ENCODE assay signal across 13 mouse cellular contexts in genomic region chr8:104595773-104596536, GRCm38 (mm10). TPM values are rescaled to one million over a fixed set of nuclear protein-coding genes. Genes with fewer than 3 reads are reported as not detected.
DNase-seq lines count a peak whose midpoint lies in the region; ATAC-seq lines count a peak whose summit lies in the region.
"Had no signal": no experiment of that assay in that cellular context is flagged by ENCODE, and none has a peak within 500 bp of the region (broad histone marks: within the 10 kb centered on the region; RNA-seq: fewer than 3 reads in every experiment).

No protein-coding gene starts in this region.

- peak; percentile 65 for DNase-seq in midbrain, embryonic 11.5 days (ENCODE audit: low spot score, missing footprints)
- DNase-seq in midbrain, embryonic 10.5 days (ENCODE audit: low spot score) = no peak
- peak; percentile 46 for DNase-seq in R1 (ENCODE audit: low read depth, low spot score)
- DNase-seq in frontal cortex, postnatal 36 days (ENCODE audit: low spot score in 2 of 2) = no peak
- DNase-seq in right cerebral cortex, postnatal 10 days (ENCODE audit: low spot score in 2 of 2) = no peak
- no peak for DNase-seq in limb, embryonic 10.5 days (ENCODE audit: low spot score)

- WGBS in midbrain, embryonic 11.5 days = 86% methylated on average over 21 of the region's 21 CpGs
- WGBS in midbrain, embryonic 10.5 days = 90% methylated on average over 21 of the region's 21 CpGs
- WGBS in kidney, embryonic 15.5 days = 51% methylated on average over 21 of the region's 21 CpGs
- WGBS in limb, embryonic 10.5 days = 87% methylated on average over 21 of the region's 21 CpGs

- H3K4me3 ChIP-seq in midbrain, embryonic 11.5 days (ENCODE audit: low read depth, low read length) = no peak overlapping the region
- H3K4me3 ChIP-seq in midbrain, embryonic 10.5 days = no peak overlapping the region
- no peak overlapping the region for H3K4me3 ChIP-seq in kidney, embryonic 15.5 days (replicated peaks)
- no peak overlapping the region for H3K4me3 ChIP-seq in limb, embryonic 10.5 days
- H3K4me3 ChIP-seq: heart, embryonic 12.5 days; hindbrain, embryonic 12.5 days had no signal

- H3K9me3 ChIP-seq in midbrain, embryonic 11.5 days (ENCODE audit: control insufficient read depth, low read length) = no peaks in the 10 kb centered on the region
- H3K9me3 ChIP-seq in midbrain, embryonic 10.5 days (replicated peaks) = no peaks in the 10 kb centered on the region
- no peaks in the 10 kb centered on the region for H3K9me3 ChIP-seq in kidney, embryonic 15.5 days (replicated peaks)
- H3K9me3 ChIP-seq in limb, embryonic 10.5 days (replicated peaks) = no peaks in the 10 kb centered on the region
- H3K9me3 ChIP-seq: heart, embryonic 12.5 days; hindbrain, embryonic 12.5 days had no signal

- no peaks in the 10 kb centered on the region for H3K27me3 ChIP-seq in midbrain, embryonic 11.5 days (ENCODE audit: control insufficient read depth, insufficient read depth, low read length)
- peaks cover 5% of the 10 kb centered on the region; the same call in 1 of the 2 replicates for H3K27me3 ChIP-seq in midbrain, embryonic 10.5 days (ENCODE audit: low read depth, poor library complexity, severe bottlenecking)
- no peaks in the 10 kb centered on the region for H3K27me3 ChIP-seq in kidney, embryonic 15.5 days
- peaks cover 2% of the 10 kb centered on the region; the same call in 1 of the 2 replicates for H3K27me3 ChIP-seq in limb, embryonic 10.5 days (ENCODE audit: low read depth, poor library complexity, severe bottlenecking)
- H3K27me3 ChIP-seq: heart, embryonic 12.5 days had no signal

- peaks cover 12% of the 10 kb centered on the region for H3K36me3 ChIP-seq in midbrain, embryonic 11.5 days (ENCODE audit: control insufficient read depth, insufficient read depth, low read length)
- H3K36me3 ChIP-seq in midbrain, embryonic 10.5 days = peaks cover 39% of the 10 kb centered on the region
- H3K36me3 ChIP-seq in kidney, embryonic 15.5 days = peaks cover 27% of the 10 kb centered on the region
- H3K36me3 ChIP-seq in limb, embryonic 10.5 days = peaks cover 36% of the 10 kb centered on the region

- ATAC-seq in midbrain, embryonic 11.5 days (ENCODE audit: low FRiP score) = no peak
- ATAC-seq in kidney, embryonic 15.5 days (replicated peaks; ENCODE audit: low FRiP score) = no peak
- peak; percentile 78 for ATAC-seq in megakaryocyte progenitor cell, adult 5-6 weeks (replicated peaks; ENCODE audit: poor library complexity)

- H3K27ac ChIP-seq in midbrain, embryonic 11.5 days (ENCODE audit: low read depth, low read length) = no peak overlapping the region
- no peak overlapping the region for H3K27ac ChIP-seq in midbrain, embryonic 10.5 days (replicated peaks)
- H3K27ac ChIP-seq in kidney, embryonic 15.5 days = peak overlapping the region; percentile 84
- H3K27ac ChIP-seq in limb, embryonic 10.5 days = no peak overlapping the region
- H3K27ac ChIP-seq: hindbrain, embryonic 12.5 days had no signal

- no peak overlapping the region for H3K4me2 ChIP-seq in midbrain, embryonic 11.5 days
- H3K4me2 ChIP-seq in kidney, embryonic 15.5 days = peak overlapping the region; percentile 15; the same call in 1 of the 2 replicates
- H3K4me2 ChIP-seq: heart, embryonic 12.5 days; hindbrain, embryonic 12.5 days had no signal

- no peak overlapping the region for H3K9ac ChIP-seq in midbrain, embryonic 11.5 days (ENCODE audit: low read length)
- H3K9ac ChIP-seq in kidney, embryonic 15.5 days = no peak overlapping the region
- H3K9ac ChIP-seq: heart, embryonic 12.5 days; hindbrain, embryonic 12.5 days had no signal

- H3K4me1 ChIP-seq in midbrain, embryonic 11.5 days (ENCODE audit: control insufficient read depth, insufficient read depth, low read length) = peaks cover under 1% of the 10 kb centered on the region; the same call in 1 of the 2 replicates
- H3K4me1 ChIP-seq in midbrain, embryonic 10.5 days = peaks cover 19% of the 10 kb centered on the region
- H3K4me1 ChIP-seq in kidney, embryonic 15.5 days = peaks cover 49% of the 10 kb centered on the region
- H3K4me1 ChIP-seq in limb, embryonic 10.5 days = peaks cover 14% of the 10 kb centered on the region

RNA-seq across cellular contexts. Expression of gene Pdp2, which starts 4.7 kb away (rescaled TPM):
- polyA plus RNA-seq in midbrain, embryonic 11.5 days (2014; fragmentation: Nextera tagmentation; extraction: Ambion mirVana) = 17.2 and 17.3 TPM in 2 replicates
- 14.3 and 16.5 TPM in 2 replicates for polyA plus RNA-seq in midbrain, embryonic 10.5 days (2016; fragmentation: Nextera tagmentation; extraction: Ambion mirVana)
- 17.8 and 18.7 TPM in 2 replicates for polyA plus RNA-seq in kidney, embryonic 15.5 days (2015; fragmentation: Nextera tagmentation; extraction: Ambion mirVana)
- 8.8 and 9.3 TPM in 2 replicates for total RNA-seq in megakaryocyte progenitor cell, adult 5-6 weeks (2015)
- 7.2 and 9.2 TPM in 2 replicates for total RNA-seq in megakaryocyte progenitor cell, adult 5-6 weeks (2017)
- polyA plus RNA-seq in limb, embryonic 10.5 days (2016; fragmentation: Nextera tagmentation; extraction: Ambion mirVana) = 14.5 and 14.8 TPM in 2 replicates

RNA-seq across cellular contexts. Expression of gene Cdh16, which starts 28.2 kb away (rescaled TPM):
- polyA plus RNA-seq in midbrain, embryonic 11.5 days (2014; fragmentation: Nextera tagmentation; extraction: Ambion mirVana) = not detected in 2 replicates
- not detected in 2 replicates for polyA plus RNA-seq in midbrain, embryonic 10.5 days (2016; fragmentation: Nextera tagmentation; extraction: Ambion mirVana)
- 238 and 241 TPM in 2 replicates for polyA plus RNA-seq in kidney, embryonic 15.5 days (2015; fragmentation: Nextera tagmentation; extraction: Ambion mirVana)
- total RNA-seq in megakaryocyte progenitor cell, adult 5-6 weeks (2015) = not detected in 2 replicates
- not detected in 2 replicates for total RNA-seq in megakaryocyte progenitor cell, adult 5-6 weeks (2017)
- polyA plus RNA-seq in limb, embryonic 10.5 days (2016; fragmentation: Nextera tagmentation; extraction: Ambion mirVana) = 0.13 TPM in 1 of 2 replicates, not detected in the other
- total RNA-seq: midbrain, postnatal 0 days had no signal
- polyA plus RNA-seq: hindbrain, embryonic 12.5 days; limb, embryonic 11.5 days; midbrain, postnatal 0 days; testis, adult 2 months had no signal

RNA-seq across cellular contexts. Expression of gene Rrad, which starts 35.2 kb away (rescaled TPM):
- polyA plus RNA-seq in midbrain, embryonic 11.5 days (2014; fragmentation: Nextera tagmentation; extraction: Ambion mirVana) = 2.2 and 3.1 TPM in 2 replicates
- polyA plus RNA-seq in midbrain, embryonic 10.5 days (2016; fragmentation: Nextera tagmentation; extraction: Ambion mirVana) = 1.3 and 2.0 TPM in 2 replicates
- 11.8 and 15.7 TPM in 2 replicates for polyA plus RNA-seq in kidney, embryonic 15.5 days (2015; fragmentation: Nextera tagmentation; extraction: Ambion mirVana)
- total RNA-seq in megakaryocyte progenitor cell, adult 5-6 weeks (2015) = 0.76 and 1.2 TPM in 2 replicates
- 1.5 and 1.9 TPM in 2 replicates for total RNA-seq in megakaryocyte progenitor cell, adult 5-6 weeks (2017)
- polyA plus RNA-seq in limb, embryonic 10.5 days (2016; fragmentation: Nextera tagmentation; extraction: Ambion mirVana) = 2.0 and 3.2 TPM in 2 replicates

RNA-seq across cellular contexts. Expression of gene Ciao2b, which starts 45.8 kb away (rescaled TPM):
- polyA plus RNA-seq in midbrain, embryonic 11.5 days (2014; fragmentation: Nextera tagmentation; extraction: Ambion mirVana) = 95.2 and 95.7 TPM in 2 replicates
- 107 and 110 TPM in 2 replicates for polyA plus RNA-seq in midbrain, embryonic 10.5 days (2016; fragmentation: Nextera tagmentation; extraction: Ambion mirVana)
- 104 and 110 TPM in 2 replicates for polyA plus RNA-seq in kidney, embryonic 15.5 days (2015; fragmentation: Nextera tagmentation; extraction: Ambion mirVana)
- 12.0 and 15.7 TPM in 2 replicates for total RNA-seq in megakaryocyte progenitor cell, adult 5-6 weeks (2015)
- total RNA-seq in megakaryocyte progenitor cell, adult 5-6 weeks (2017) = 20.7 and 22.1 TPM in 2 replicates
- 95.6 and 105 TPM in 2 replicates for polyA plus RNA-seq in limb, embryonic 10.5 days (2016; fragmentation: Nextera tagmentation; extraction: Ambion mirVana)

Comparison
In these comparisons a context has a peak if more than half of its experiments do, and no peak if none do; other contexts are left out.
1. DNase-seq: peak in midbrain, embryonic 11.5 days (single experiment) and R1 (single experiment); none in midbrain, embryonic 10.5 days (single experiment), frontal cortex, postnatal 36 days (0 of 2), right cerebral cortex, postnatal 10 days (0 of 2) and limb, embryonic 10.5 days (single experiment).
2. RNA of gene Cdh16, which starts 28.2 kb away (polyA plus RNA-seq): 238 to 241 TPM in kidney, embryonic 15.5 days; 0.13 TPM in limb, embryonic 10.5 days, not detected in midbrain, embryonic 11.5 days and not detected in midbrain, embryonic 10.5 days; every median in the first group is over 100 times any median in the second.